Mouse (Mus musculus) G1E (cell line): ENCODE results near the gene Tmem230.

Experiments used
- CTCF ChIP-seq: IDR thresholded peaks from 2 replicates; pipeline ENCODE4 v1.5.1; 2012; ENCODE audit warnings: low read depth, low read length, inconsistent platforms, mixed read lengths
- GATA1 ChIP-seq: IDR thresholded peaks from 2 replicates; pipeline ENCODE4 v1.6.1; 2012; ENCODE audit warnings: borderline replicate concordance, low read length, inconsistent platforms, mixed read lengths
- GATA2 ChIP-seq: IDR thresholded peaks from 2 replicates; pipeline ENCODE4 v1.6.1; 2012; ENCODE audit warnings: low read depth, low read length, inconsistent platforms, borderline replicate concordance
- TAL1 ChIP-seq: conservative IDR thresholded peaks from 2 replicates; pipeline ENCODE4 v1.6.1; 2012; ENCODE audit warnings: low read depth, low read length, inconsistent platforms, mixed read lengths

GRCm38 (mm10) chr2:132195602-132196001, 52.0 kb downstream of the Tmem230 start:
- TF ChIP-seq GATA2: no peak
- TF ChIP-seq CTCF: no peak
- no peak for TF ChIP-seq GATA1
- no peak for TF ChIP-seq TAL1
